Mouse (Mus musculus): ENCODE measurements around the gene Myh7. TPM values are rescaled to one million over a fixed set of nuclear protein-coding genes. Genes with fewer than 3 reads are reported as not detected.
A peak's percentile ranks its signal among the peaks of the same experiment; 100 is the strongest.
"Not testable (repeated sequence)": the region's sequence is repeated elsewhere in the genome, so short reads cannot be mapped to it uniquely, and the experiment has no call there.

Myh7 gene
- polyA plus RNA-seq, 1 experiment = 7.1 TPM

DNA sequence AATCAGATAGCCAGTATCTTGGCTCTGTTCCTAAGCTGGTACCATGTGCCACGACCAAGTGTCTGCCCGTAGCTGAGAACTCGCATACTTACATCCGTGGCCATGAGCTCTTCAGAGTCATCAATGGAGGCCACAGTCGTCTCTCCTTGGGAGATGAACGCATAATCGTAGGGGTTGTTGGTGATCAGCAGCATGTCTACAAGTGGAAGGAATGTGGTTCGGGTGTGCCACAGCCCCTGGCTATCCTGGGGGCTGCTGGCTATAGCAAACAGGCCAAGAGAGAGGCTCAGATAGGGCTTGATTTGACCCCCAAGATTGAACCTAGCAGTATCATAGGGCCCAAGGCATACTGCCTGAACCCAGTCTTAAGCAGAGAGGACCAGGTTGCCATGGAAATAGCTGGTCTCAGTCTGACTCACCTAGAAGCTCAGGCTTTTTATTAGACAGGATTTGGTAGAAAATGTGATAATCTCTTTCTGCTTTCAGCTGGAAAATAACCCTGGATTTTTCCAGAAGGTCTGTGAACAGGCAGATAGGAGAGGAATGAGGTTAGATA is 4.5 kb downstream of the Myh7 start:
- peak; percentile 50 for DNase-seq (ENCODE audit: low read depth)
- no peak for TF ChIP-seq POLR2A (IDR thresholded peaks at IDR 0.05; ENCODE audit: borderline replicate concordance, extremely low read depth, insufficient read depth, insufficient read length, poor library complexity, severe bottlenecking)
- no peak for TF ChIP-seq CTCF (IDR thresholded peaks at IDR 0.05; ENCODE audit: borderline replicate concordance, extremely low read depth, insufficient read depth, insufficient read length)

- TF ChIP-seq CTCF (IDR thresholded peaks at IDR 0.05; ENCODE audit: borderline replicate concordance, extremely low read depth, insufficient read depth, insufficient read length) = no peak
- TF ChIP-seq POLR2A (IDR thresholded peaks at IDR 0.05; ENCODE audit: borderline replicate concordance, extremely low read depth, insufficient read depth, insufficient read length, poor library complexity, severe bottlenecking) = no peak
- no peak for DNase-seq (ENCODE audit: low read depth)
Observed at GRCm38 (mm10) chr14:54988882-54989281, 5.5 kb downstream of the Myh7 start.

DNA sequence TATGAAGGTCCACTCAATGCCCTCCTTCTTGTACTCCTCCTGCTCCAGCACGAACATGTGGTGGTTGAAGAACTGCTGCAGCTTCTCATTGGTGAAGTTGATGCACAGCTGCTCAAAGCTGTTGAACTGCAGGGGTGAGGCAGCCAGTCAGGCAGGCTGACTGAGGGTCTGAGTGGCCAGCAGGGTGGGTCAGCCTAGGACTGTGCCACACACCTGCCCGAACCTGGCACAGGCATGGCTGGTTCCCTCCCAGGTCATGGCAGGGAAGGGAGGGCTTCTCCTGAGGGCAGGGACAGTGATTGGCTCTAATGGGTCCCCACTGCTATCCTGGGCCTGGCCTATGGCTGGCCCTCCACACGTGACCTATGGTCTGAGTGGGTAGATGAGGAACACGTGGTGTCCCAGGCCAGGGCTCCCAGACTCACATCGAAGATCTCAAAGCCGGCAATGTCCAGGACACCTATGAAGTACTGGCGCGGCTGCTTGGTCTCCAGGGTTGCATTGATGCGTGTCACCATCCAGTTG is 6.0 kb downstream of the Myh7 start:
- not testable (repeated sequence) for DNase-seq (ENCODE audit: low read depth)

- DNase-seq (ENCODE audit: low read depth) = no peak
- no peak for TF ChIP-seq POLR2A (IDR thresholded peaks at IDR 0.05; ENCODE audit: borderline replicate concordance, extremely low read depth, insufficient read depth, insufficient read length, poor library complexity, severe bottlenecking)
- no peak for TF ChIP-seq CTCF (IDR thresholded peaks at IDR 0.05; ENCODE audit: borderline replicate concordance, extremely low read depth, insufficient read depth, insufficient read length)
Observed at GRCm38 (mm10) chr14:54981934-54982333, 12.5 kb downstream of the Myh7 start.

- DNase-seq (ENCODE audit: low read depth) = no peak
- TF ChIP-seq CTCF (IDR thresholded peaks at IDR 0.05; ENCODE audit: borderline replicate concordance, extremely low read depth, insufficient read depth, insufficient read length) (no peak), POLR2A (IDR thresholded peaks at IDR 0.05; ENCODE audit: borderline replicate concordance, extremely low read depth, insufficient read depth, insufficient read length, poor library complexity, severe bottlenecking) (no peak)
Observed at GRCm38 (mm10) chr14:54978664-54979063, 15.8 kb downstream of the Myh7 start.

DNA sequence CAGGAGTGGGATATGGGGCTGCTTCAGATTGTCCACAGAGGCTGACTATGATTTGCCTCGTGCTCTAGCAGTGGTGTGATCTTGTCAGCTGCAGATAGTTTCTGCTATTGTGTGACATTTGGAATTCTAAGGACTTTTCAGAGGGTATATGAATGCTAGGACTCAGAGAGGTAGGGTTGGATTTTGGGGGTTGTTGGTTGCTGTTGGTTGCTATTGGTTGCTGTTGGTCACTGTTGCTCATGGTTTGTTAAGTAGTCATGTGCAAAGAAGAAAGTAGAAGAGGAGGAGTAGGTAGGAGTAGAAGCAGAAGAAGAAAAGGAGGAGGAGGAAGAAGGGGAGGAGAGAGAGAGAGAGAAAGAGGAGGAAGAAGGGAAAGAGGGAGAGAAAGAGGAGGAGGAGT is 17.8 kb downstream of the Myh7 start, which contains the start of gene Gm17428:
Gene Gm17428 (plus strand): TSS at position 301 of the 400 bp plus-strand sequence.
- TF ChIP-seq POLR2A (IDR thresholded peaks at IDR 0.05; ENCODE audit: borderline replicate concordance, extremely low read depth, insufficient read depth, insufficient read length, poor library complexity, severe bottlenecking) (no peak), CTCF (IDR thresholded peaks at IDR 0.05; ENCODE audit: borderline replicate concordance, extremely low read depth, insufficient read depth, insufficient read length) (no peak)

DNA sequence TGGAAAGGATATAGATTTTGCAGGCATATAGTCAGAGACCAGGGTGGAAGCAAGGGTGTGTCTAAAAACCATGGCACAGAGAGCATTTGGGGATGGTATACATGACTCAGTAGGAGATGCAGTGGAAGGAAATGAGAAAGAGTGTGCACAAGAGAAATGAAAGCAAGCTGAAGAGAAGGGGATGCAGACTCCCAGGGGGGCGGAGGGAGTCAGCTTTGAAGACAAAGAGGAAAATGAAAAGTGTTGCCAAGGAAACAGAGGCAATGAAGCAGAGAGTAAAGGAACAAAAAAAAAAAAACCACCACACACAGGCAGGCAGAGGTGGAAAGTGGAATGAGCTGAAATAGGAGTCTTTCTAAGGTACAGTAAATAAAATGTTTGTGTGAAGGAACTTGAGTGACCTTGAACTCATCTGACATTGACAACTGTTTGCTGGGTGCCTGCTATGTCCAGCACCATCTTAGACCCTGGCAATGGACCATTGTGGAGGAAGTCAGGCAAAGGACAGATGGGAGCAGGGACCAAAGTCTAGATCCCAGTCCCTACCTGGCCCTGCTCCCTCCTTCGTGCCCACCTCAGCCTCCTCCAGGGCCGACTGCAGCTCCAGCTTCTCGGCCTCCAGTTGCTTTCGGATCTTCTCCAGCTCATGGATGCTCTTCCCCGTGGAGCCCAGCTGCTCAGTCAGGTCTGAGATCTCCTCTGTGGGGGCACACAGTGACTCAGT is 20.2 kb downstream of the Myh7 start:
- no peak for TF ChIP-seq CTCF (IDR thresholded peaks at IDR 0.05; ENCODE audit: borderline replicate concordance, extremely low read depth, insufficient read depth, insufficient read length)
- TF ChIP-seq POLR2A (IDR thresholded peaks at IDR 0.05; ENCODE audit: borderline replicate concordance, extremely low read depth, insufficient read depth, insufficient read length, poor library complexity, severe bottlenecking) = no peak
- DNase-seq (ENCODE audit: low read depth) = peak; percentile 87

More for the DNA sequence above, 17.8 kb downstream of the Myh7 start, which contains the start of gene Gm17428:
- no peak for DNase-seq (ENCODE audit: low read depth)

DNA sequence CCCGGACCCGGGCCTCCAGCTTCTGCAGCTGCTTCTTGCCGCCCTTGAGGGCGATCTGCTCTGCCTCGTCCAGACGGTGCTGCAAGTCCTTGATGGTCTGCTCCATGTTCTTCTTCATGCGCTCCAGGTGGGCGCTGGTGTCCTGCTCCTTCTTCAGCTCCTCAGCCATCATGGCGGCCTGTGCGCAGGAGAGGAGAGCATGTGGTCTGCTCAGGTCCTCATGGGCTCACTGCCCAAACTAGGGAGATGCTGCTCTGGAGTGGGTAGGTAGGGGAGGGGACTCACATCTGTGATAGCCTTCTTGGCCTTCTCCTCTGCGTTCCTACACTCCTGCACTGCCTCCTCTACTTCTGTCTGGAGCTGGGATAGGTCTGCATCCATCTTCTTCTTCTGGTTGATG is 21.6 kb downstream of the Myh7 start:
- not testable (repeated sequence) for DNase-seq (ENCODE audit: low read depth)

- TF ChIP-seq CTCF (IDR thresholded peaks at IDR 0.05; ENCODE audit: borderline replicate concordance, extremely low read depth, insufficient read depth, insufficient read length) (no peak), POLR2A (IDR thresholded peaks at IDR 0.05; ENCODE audit: borderline replicate concordance, extremely low read depth, insufficient read depth, insufficient read length, poor library complexity, severe bottlenecking) (no peak)
Observed at GRCm38 (mm10) chr14:54968344-54968743, 26.1 kb downstream of the Myh7 start.

GRCm38 (mm10) chr14:54967874-54968273 is 26.6 kb downstream of the Myh7 start:
- DNase-seq (ENCODE audit: low read depth) = no peak
- TF ChIP-seq CTCF (IDR thresholded peaks at IDR 0.05; ENCODE audit: borderline replicate concordance, extremely low read depth, insufficient read depth, insufficient read length) = no peak
- TF ChIP-seq POLR2A (IDR thresholded peaks at IDR 0.05; ENCODE audit: borderline replicate concordance, extremely low read depth, insufficient read depth, insufficient read length, poor library complexity, severe bottlenecking) = no peak

More at GRCm38 (mm10) chr14:54968344-54968743, 26.1 kb downstream of the Myh7 start:
- no peak for DNase-seq (ENCODE audit: low read depth)

- TF ChIP-seq POLR2A (IDR thresholded peaks at IDR 0.05; ENCODE audit: borderline replicate concordance, extremely low read depth, insufficient read depth, insufficient read length, poor library complexity, severe bottlenecking) (no peak), CTCF (IDR thresholded peaks at IDR 0.05; ENCODE audit: borderline replicate concordance, extremely low read depth, insufficient read depth, insufficient read length) (no peak)
- DNase-seq (ENCODE audit: low read depth) = no peak
Observed at GRCm38 (mm10) chr14:54966320-54966977, 28.0 kb downstream of the Myh7 start, which contains the start of gene Myh6. Myh6 (minus strand) TSS chr14:54966927.

DNA sequence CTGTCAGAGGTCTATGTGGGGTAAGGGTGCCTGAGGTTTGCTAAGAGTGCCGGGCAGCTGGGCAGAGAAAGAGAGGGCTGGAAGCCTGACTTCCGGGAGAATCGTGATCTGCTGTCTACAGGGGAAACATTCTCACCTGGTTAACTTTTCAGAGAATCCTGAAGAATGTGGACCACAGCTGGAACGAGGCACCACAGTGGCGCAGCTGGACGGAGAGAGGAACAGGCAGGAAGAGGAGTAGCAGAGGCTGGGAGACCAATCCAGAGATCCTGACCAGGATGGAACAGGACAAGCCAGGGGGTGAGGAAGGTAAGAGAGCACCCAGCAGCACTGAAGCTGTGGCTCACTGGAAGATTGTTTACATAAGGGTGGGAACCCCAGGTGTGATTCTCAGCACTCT is 28.8 kb downstream of the Myh7 start:
- TF ChIP-seq CTCF (IDR thresholded peaks at IDR 0.05; ENCODE audit: borderline replicate concordance, extremely low read depth, insufficient read depth, insufficient read length) = no peak
- TF ChIP-seq POLR2A (IDR thresholded peaks at IDR 0.05; ENCODE audit: borderline replicate concordance, extremely low read depth, insufficient read depth, insufficient read length, poor library complexity, severe bottlenecking) = no peak
- DNase-seq (ENCODE audit: low read depth) = no peak
